Mouse (Mus musculus): ENCODE data around the gene Ctps2. TPM values are rescaled to one million over a fixed set of nuclear protein-coding genes. Genes with fewer than 3 reads are reported as not detected.

Gene Ctps2
- polyA plus RNA-seq, 1 experiment from 2014 or later, result 102 TPM

DNA sequence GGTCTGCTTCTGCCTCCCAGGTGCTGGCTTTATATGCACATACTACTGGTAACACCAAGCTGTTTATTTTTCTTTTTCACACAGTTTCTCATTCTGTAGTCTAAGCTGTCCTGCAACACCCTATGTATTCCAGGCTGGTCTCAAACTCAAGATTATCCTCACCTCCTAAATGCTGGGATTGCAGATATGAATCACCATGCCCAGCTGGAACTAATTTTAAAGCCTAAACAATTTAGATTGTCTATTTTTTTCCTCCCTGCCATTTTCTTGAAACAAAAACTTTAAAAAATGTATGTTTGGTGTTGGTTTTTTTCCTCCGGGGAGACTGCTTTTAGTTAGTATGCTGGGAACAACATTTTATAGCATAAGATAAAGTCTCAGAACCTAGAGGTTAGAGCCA lies 141.7 kb downstream of the Ctps2 start:
- ATAC-seq (ENCODE audit: low FRiP score, low TSS enrichment), result no peak
- no peak overlapping the region for H3K4me2 ChIP-seq (replicated peaks; ENCODE audit: low read depth, low read length)
- WGBS, result 89% methylated on average over 1 of the region's 1 CpGs
- no peak overlapping the region for H3K4me3 ChIP-seq (ENCODE audit: low read length)
- no peak overlapping the region for H3K27ac ChIP-seq (ENCODE audit: low read depth, low read length)
- H3K27me3 ChIP-seq (ENCODE audit: control insufficient read depth, insufficient read depth, low read length), result no peaks in the 10 kb centered on the region
- H3K36me3 ChIP-seq (ENCODE audit: control insufficient read depth, insufficient read depth, low read length), result no peaks in the 10 kb centered on the region
- no peaks in the 10 kb centered on the region for H3K9me3 ChIP-seq (ENCODE audit: control insufficient read depth, low read length)
- no peaks in the 10 kb centered on the region for H3K4me1 ChIP-seq (ENCODE audit: control insufficient read depth, insufficient read depth, low read length)
- H3K9ac ChIP-seq (ENCODE audit: low read depth, low read length), result no peak overlapping the region

DNA sequence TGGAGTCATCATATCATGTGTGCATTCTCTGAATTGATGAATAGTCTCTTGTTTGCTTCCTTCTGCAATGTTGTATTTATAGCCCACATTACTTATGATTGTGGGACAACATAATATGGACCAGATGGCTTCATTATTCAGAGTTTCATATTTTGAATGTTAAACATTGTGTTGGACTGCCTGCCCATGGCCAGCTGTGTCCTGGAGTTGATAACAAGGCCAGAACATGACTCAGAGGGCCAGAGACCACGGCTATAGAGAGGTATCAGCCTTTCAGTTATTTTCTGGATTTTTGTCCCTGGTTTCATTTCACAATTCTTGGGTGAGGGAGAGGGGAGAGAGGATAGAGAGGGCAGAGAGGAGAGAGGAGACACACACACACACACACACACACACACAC lies 162.9 kb downstream of the Ctps2 start:
- no peaks in the 10 kb centered on the region for H3K4me1 ChIP-seq (ENCODE audit: control insufficient read depth, insufficient read depth, low read length)
- no peak overlapping the region for H3K27ac ChIP-seq (ENCODE audit: low read depth, low read length)
- H3K4me3 ChIP-seq (ENCODE audit: low read length), result no peak overlapping the region
- no peaks in the 10 kb centered on the region for H3K27me3 ChIP-seq (ENCODE audit: control insufficient read depth, insufficient read depth, low read length)
- H3K9ac ChIP-seq (ENCODE audit: low read depth, low read length), result no peak overlapping the region
- H3K9me3 ChIP-seq (ENCODE audit: control insufficient read depth, low read length), result no peaks in the 10 kb centered on the region
- H3K4me2 ChIP-seq (replicated peaks; ENCODE audit: low read depth, low read length), result no peak overlapping the region
- no peak for ATAC-seq (ENCODE audit: low FRiP score, low TSS enrichment)
- no peaks in the 10 kb centered on the region for H3K36me3 ChIP-seq (ENCODE audit: control insufficient read depth, insufficient read depth, low read length)
- WGBS, result 57% methylated on average over 1 of the region's 1 CpGs

MicroRNA genes within 50 kb of the gene (microRNA counts, 519-probe panel; counts per million panel counts)
- microRNA mmu-miR-3473, result not detected

Small RNA genes within 50 kb of the gene (microRNA-seq; reads per million reads assigned to microRNA genes)
- not detected for gene Mir3473a

Other genes with a start within 250 kb of the Ctps2 start
- gene Rbbp7, start 140.8 kb upstream of the Ctps2 start, polyA plus RNA-seq (2014; fragmentation: Nextera tagmentation; extraction: Ambion mirVana), result 462 and 531 TPM in 2 replicates
- gene Txlng, start 71.8 kb upstream of the Ctps2 start, polyA plus RNA-seq (2014; fragmentation: Nextera tagmentation; extraction: Ambion mirVana), result 12.8 and 17.6 TPM in 2 replicates
- gene Syap1, start 12.8 kb upstream of the Ctps2 start, polyA plus RNA-seq (2014; fragmentation: Nextera tagmentation; extraction: Ambion mirVana), result 46.1 and 49.5 TPM in 2 replicates
- gene S100g, start 63.4 kb downstream of the Ctps2 start, polyA plus RNA-seq (2014; fragmentation: Nextera tagmentation; extraction: Ambion mirVana), result 43.6 and 48.7 TPM in 2 replicates